Mouse (Mus musculus): Measurements from ENCODE around the gene Gm9936.
"Not testable (repeated sequence)": the region's sequence is repeated elsewhere in the genome, so short reads cannot be mapped to it uniquely, and the experiment has no call there.

The Gm9936 gene

GRCm38 (mm10) chr5:114840481-114840880, 18.0 kb downstream of the Gm9936 start:
- not testable (repeated sequence) for DNase-seq (ENCODE audit: low read depth)

DNA sequence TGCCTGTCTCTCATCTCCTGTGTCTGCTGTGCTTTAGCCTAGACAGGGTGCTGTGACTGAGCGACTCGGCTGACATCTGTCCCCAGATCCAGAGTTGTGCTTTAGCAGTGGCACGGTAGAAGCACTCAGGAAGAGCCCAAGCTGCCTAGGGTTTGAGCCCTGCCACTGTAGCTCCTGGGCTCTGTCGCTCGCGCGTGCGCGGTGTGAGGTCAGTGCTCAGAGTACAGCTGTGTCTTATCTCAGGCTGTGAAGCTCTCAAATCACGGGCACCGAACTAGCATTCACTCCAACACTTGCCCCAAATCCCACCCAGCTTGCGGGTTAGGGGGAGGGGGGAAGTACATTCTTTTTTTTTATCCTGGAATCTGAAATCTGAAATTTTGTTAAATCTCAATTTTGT, 21.6 kb downstream of the Gm9936 start:
- no peak for DNase-seq (ENCODE audit: low read depth)

DNA sequence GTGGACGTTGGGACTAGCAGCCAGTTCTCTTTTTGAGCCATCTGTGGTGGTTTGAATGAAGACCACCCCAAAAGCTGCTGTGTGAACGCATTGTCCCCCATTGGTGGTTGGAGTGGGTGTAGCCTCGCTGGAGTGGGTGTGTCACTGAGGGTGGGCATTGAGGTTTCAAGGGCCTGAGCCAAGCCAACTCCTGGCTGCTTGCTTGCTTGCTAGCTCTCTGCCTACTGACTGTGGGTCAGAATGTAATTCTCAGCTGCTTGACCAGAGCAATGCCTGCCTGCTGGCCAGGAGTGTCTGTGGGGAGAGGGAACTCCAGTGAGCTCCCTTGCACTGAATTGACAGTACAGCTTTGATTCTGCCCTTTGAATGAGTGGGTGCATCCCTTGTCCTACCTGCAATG, 28.7 kb downstream of the Gm9936 start:
- DNase-seq (ENCODE audit: low read depth) = no peak

- DNase-seq (ENCODE audit: low read depth) = no peak
These were observed 31.1 kb downstream of the Gm9936 start for GRCm38 (mm10) chr5:114827427-114827826.

GRCm38 (mm10) chr5:114825978-114826691, 32.3 kb downstream of the Gm9936 start:
- peak; percentile 98 for DNase-seq (ENCODE audit: low read depth)

DNA sequence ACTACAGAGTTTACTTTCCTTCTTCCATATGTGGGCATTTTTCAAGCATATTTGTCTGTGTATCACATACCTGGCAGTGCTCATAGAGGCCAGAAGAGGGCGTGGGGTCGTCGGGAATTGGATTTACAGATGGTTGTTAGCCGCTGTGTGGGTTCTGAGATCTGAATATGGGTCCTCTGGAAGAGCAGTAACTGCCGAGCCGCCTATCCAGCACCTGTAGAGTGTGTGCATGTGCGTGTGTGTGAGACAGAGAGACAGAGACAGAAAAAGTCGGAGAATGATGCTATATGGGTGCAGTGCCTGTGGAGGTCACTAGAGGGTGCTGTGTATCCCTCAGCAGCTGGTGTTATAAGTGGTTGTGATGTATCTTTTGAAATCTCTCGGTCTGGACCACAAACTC, 34.3 kb downstream of the Gm9936 start:
- DNase-seq (ENCODE audit: low read depth) = peak; percentile 92

DNA sequence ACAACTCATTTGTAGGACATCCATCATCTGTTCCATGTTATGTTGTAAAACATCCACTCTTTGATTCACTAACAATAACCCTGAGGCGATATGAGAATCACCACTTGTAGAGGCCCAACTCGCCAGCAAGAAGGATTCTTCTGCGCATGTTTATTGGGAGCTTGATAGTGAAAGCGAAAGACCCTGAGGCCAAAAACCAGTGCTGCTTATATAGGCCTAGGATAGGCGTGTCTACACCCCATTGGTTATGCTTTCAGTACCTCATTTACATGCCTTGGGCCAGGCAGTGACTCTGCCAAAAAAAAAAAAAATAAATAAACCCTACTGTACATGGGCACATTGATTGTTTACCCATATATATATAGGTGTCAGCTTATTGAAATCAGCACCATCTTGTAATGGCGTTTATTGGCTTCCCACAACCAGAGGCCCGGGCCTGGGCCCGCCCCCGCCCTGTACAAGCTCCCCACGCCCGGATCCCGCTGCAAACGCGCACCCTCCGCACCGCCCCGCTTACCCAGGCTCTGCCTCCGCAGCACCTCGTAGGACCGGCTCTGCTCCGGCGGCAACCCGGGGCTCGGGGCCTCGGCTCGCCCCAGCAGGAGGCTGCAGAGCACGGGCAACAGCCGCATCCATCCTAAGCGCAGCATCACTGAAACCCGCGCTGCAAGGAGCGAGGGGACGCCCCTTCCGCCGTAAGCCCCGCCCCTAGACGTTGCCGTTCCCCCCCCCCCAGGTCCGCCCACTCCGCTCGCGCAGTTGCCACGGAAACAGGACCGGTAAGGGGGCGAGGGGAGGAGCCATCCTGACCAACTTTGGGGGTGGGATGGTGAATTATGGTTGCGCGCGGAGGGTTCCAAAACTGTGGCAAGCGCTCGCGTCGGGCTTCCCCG, 35.4 kb downstream of the Gm9936 start, which contains the start of gene 1500011B03Rik:
1500011B03Rik (minus strand) TSS at position 673 of the 893 bp plus-strand sequence.
- DNase-seq (ENCODE audit: low read depth) = peak; percentile 90

GRCm38 (mm10) chr5:114818124-114818523, 40.4 kb downstream of the Gm9936 start:
- no peak for DNase-seq (ENCODE audit: low read depth)

DNA sequence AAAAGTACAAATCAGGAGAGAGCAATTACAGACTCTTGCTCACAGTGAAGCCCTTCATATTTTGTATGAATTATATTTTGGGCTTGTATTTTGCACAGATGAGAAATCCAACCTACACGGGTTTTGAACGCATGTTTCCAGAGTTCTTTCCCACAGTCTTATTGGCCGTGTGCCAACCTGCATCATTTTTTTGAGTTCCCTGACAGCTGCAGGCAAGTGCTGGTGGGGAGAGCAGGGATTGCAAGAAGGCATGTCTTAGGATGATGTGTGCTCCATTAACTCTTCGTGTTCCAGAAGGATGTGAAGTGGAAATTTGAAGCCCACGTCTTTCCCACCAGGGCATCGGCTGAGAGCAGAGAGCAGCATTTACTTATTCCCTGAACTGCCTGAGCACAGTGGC, 41.9 kb downstream of the Gm9936 start:
- no peak for DNase-seq (ENCODE audit: low read depth)

DNA sequence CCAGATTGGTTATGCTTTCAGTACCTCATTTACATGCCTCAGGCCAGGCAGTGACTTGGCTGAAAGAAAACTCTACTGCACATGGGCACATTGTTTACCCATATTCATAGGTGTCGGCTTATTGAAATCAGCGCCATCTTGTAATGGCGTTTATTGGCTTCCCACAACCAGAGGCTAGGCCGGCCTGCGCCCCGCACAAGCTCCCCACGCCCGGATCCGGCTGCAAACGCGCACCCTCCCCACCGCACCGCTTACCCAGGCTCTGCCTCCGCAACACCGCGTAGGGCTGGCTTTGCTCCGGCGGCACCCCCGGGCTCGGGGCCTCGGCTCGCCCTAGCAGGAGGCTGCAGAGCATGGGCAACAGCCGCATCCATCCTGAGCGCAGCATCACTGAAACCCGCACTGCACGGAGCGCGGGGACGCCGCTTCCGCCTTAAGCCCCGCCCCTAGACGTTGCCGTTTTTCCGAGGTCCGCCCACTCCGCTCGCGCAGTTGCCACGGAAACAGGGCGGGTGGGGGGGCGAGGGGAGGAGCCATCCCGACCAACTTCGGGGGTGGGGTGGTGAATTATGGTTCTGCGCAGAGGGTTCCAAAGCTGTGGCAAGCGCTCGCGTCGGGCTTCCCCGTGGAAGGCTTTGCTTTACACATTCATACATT, 44.8 kb downstream of the Gm9936 start:
- peak; percentile 91 for DNase-seq (ENCODE audit: low read depth)

DNA sequence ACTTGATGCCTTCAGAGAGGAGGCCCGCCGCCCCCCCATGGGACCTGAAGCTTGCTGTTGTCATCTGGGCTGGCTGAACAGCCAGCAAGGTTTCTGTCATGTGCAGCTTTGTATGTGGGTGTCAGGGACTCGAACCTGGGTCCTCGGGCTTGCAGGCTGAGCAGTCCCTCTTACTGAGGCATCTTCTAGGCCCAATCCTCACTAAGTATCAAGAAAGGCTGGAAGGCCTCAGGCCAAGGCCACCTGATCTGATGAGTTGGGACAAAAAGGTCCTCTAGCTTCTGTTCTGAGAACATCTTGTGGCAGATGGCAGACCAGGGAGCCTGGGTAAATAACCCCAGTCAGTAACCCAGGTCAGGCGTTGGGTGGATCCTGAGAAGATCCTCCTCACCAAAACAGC, 48.7 kb downstream of the Gm9936 start:
- DNase-seq (ENCODE audit: low read depth) = no peak

DNA sequence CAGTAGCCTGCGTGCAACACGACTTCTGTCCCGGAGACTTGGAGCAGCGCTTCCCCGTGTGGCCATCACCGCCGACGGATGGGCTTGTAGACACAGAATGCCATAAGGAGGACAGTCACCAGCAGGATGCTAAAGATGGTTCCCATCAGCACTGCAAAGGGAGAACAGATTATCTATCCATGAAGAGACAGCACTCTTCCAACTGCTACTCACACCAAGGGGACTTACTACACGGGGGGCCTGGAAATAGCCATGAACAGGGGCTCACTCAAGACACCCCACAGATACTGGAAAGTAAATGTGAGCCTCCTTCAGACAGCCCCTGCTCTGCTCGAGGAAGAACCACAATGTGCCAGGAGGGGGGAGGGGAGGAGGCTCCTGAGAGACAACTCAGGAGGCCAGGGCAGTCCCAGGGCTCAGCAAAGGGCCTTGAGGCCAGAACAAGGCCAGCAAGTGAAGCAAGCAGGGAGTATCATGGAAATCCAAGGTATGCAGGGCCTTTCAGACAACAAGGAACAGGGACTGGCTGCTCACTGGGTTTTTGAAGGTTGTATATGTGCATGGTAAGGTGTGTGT, 49.2 kb downstream of the Gm9936 start:
- no peak for DNase-seq (ENCODE audit: low read depth)

GRCm38 (mm10) chr5:114808385-114808784, 50.1 kb downstream of the Gm9936 start:
- DNase-seq (ENCODE audit: low read depth) = no peak

DNA sequence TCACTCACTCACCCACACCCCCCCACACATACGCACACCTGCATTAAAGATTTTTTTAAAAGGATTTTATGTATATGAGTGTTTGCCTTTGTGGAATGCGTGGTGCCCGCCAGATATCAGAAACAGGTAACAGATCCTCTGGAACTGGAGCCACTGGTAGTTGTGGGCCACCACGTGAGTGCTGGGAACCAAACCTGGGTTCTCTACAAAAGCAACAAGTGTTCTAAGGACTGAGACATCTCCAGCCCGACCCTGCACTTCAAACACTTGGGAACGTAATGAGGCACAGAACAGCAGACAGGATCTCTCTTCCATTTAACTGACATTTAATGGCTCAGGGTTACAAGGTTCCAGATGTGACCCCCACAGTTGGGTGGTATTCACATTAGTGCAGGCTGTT, 50.6 kb downstream of the Gm9936 start:
- DNase-seq (ENCODE audit: low read depth) = no peak

GRCm38 (mm10) chr5:114807468-114807867, 51.0 kb downstream of the Gm9936 start:
- no peak for DNase-seq (ENCODE audit: low read depth)

GRCm38 (mm10) chr5:114807063-114807462, 51.4 kb downstream of the Gm9936 start:
- no peak for DNase-seq (ENCODE audit: low read depth)

DNA sequence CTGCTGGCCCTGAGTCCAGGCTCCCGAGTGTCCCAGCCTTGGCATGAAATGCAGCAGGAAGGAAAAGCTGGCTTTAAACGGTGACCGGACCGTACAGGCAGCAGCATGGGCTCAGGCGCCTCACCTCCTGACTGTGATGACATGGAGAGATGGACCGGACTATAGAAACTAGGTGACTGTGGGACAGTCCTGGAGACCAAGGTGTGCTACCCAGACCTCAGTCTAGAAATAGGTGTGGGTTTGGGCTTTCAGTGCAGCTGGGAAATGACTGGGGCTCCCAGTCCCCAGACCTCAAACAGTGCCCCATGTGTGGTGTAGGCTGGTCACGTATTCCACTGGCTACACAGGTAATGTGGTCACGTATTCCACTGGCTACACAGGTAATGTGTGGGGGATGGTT, 51.8 kb downstream of the Gm9936 start:
- no peak for DNase-seq (ENCODE audit: low read depth)

Data from induced T-regulatory cell, adult 2 months (primary cell).